Mouse (Mus musculus): Measurements from ENCODE around the gene Elf1. TPM values are rescaled to one million over a fixed set of nuclear protein-coding genes. Genes with fewer than 3 reads are reported as not detected.
A peak's percentile ranks its signal among the peaks of the same experiment; 100 is the strongest.

Elf1 gene
- polyA plus RNA-seq, 1 experiment from 2014 or later: 18.2 TPM

- 56% methylated on average over 8 of the region's 8 CpGs for WGBS
- peak overlapping the region; percentile 12; the same call in 1 of the 2 replicates for H3K4me3 ChIP-seq (replicated peaks; ENCODE audit: low read depth, low read length)
- H3K27ac ChIP-seq: 0 out of 2 replicates have a peak overlapping the region, but pooled peaks have one; percentile 82
- H3K4me1 ChIP-seq (replicated peaks; ENCODE audit: insufficient read depth, low read length): 0 out of 2 replicates have a peak, but pooled peaks cover 12% of the 10 kb centered on the region
- H3K27me3 ChIP-seq (ENCODE audit: insufficient read depth, low read length): no peaks in the 10 kb centered on the region
- TF ChIP-seq CTCF (IDR thresholded peaks at IDR 0.05; ENCODE audit: low read depth): no peak
- ATAC-seq (replicated peaks; ENCODE audit: low FRiP score, low read depth) (no peak; the same call in 1 of the 2 replicates), DNase-seq (ENCODE audit: low spot score) (no peak)
- H3K4me2 ChIP-seq (ENCODE audit: low read length): 0 out of 2 replicates have a peak overlapping the region, but pooled peaks have one; percentile 33
- H3K9ac ChIP-seq (ENCODE audit: low read depth, low read length): no peak overlapping the region
- no peaks in the 10 kb centered on the region for H3K9me3 ChIP-seq (replicated peaks; ENCODE audit: low read length)
- no peaks in the 10 kb centered on the region for H3K36me3 ChIP-seq (ENCODE audit: insufficient read depth, low read length)
Observed at GRCm38 (mm10) chr14:79515100-79515499, 34.1 kb downstream of the Elf1 start.

- H3K9me3 ChIP-seq (replicated peaks; ENCODE audit: low read length): no peaks in the 10 kb centered on the region
- H3K36me3 ChIP-seq (ENCODE audit: insufficient read depth, low read length): no peaks in the 10 kb centered on the region
- 53% methylated on average over 8 of the region's 8 CpGs for WGBS
- H3K27me3 ChIP-seq (ENCODE audit: insufficient read depth, low read length): no peaks in the 10 kb centered on the region
- no peak for TF ChIP-seq CTCF (IDR thresholded peaks at IDR 0.05; ENCODE audit: low read depth)
- H3K9ac ChIP-seq (ENCODE audit: low read depth, low read length): peak overlapping the region; percentile 23; the same call in 1 of the 2 replicates
- ATAC-seq (replicated peaks; ENCODE audit: low FRiP score, low read depth): peak; percentile 86
- DNase-seq (ENCODE audit: low spot score): peak; percentile 46
- peak overlapping the region; percentile 82 for H3K27ac ChIP-seq
- H3K4me2 ChIP-seq (ENCODE audit: low read length): peak overlapping the region; percentile 33
- peak overlapping the region; percentile 12; the same call in 1 of the 2 replicates for H3K4me3 ChIP-seq (replicated peaks; ENCODE audit: low read depth, low read length)
- H3K4me1 ChIP-seq (replicated peaks; ENCODE audit: insufficient read depth, low read length): 0 out of 2 replicates have a peak, but pooled peaks cover 11% of the 10 kb centered on the region
Observed at GRCm38 (mm10) chr14:79515511-79516242, 34.7 kb downstream of the Elf1 start.

- peak overlapping the region; percentile 23; the same call in 1 of the 2 replicates for H3K9ac ChIP-seq (ENCODE audit: low read depth, low read length)
- peak overlapping the region; percentile 33 for H3K4me2 ChIP-seq (ENCODE audit: low read length)
- ATAC-seq (replicated peaks; ENCODE audit: low FRiP score, low read depth): no peak
- WGBS: 77% methylated on average over 5 of the region's 5 CpGs
- peak overlapping the region; percentile 82; the same call in 1 of the 2 replicates for H3K27ac ChIP-seq
- TF ChIP-seq CTCF (IDR thresholded peaks at IDR 0.05; ENCODE audit: low read depth): no peak
- H3K4me3 ChIP-seq (replicated peaks; ENCODE audit: low read depth, low read length): 0 out of 2 replicates have a peak overlapping the region, but pooled peaks have one; percentile 12
- H3K27me3 ChIP-seq (ENCODE audit: insufficient read depth, low read length): no peaks in the 10 kb centered on the region
- H3K9me3 ChIP-seq (replicated peaks; ENCODE audit: low read length): no peaks in the 10 kb centered on the region
- H3K4me1 ChIP-seq (replicated peaks; ENCODE audit: insufficient read depth, low read length): peaks cover 10% of the 10 kb centered on the region; the same call in 1 of the 2 replicates
- no peaks in the 10 kb centered on the region for H3K36me3 ChIP-seq (ENCODE audit: insufficient read depth, low read length)
- DNase-seq (ENCODE audit: low spot score): no peak
Observed at GRCm38 (mm10) chr14:79516243-79516610, 35.2 kb downstream of the Elf1 start.

- DNase-seq (ENCODE audit: low spot score) (no peak), ATAC-seq (replicated peaks; ENCODE audit: low FRiP score, low read depth) (no peak)
- H3K9me3 ChIP-seq (replicated peaks; ENCODE audit: low read length): no peaks in the 10 kb centered on the region
- no peak overlapping the region for H3K9ac ChIP-seq (ENCODE audit: low read depth, low read length)
- no peak overlapping the region for H3K4me3 ChIP-seq (replicated peaks; ENCODE audit: low read depth, low read length)
- TF ChIP-seq CTCF (IDR thresholded peaks at IDR 0.05; ENCODE audit: low read depth): no peak
- H3K4me2 ChIP-seq (ENCODE audit: low read length): peak overlapping the region; percentile 33
- 82% methylated on average over 2 of the region's 2 CpGs for WGBS
- H3K27ac ChIP-seq: 0 out of 2 replicates have a peak overlapping the region, but pooled peaks have one; percentile 25
- no peaks in the 10 kb centered on the region for H3K27me3 ChIP-seq (ENCODE audit: insufficient read depth, low read length)
- H3K36me3 ChIP-seq (ENCODE audit: insufficient read depth, low read length): no peaks in the 10 kb centered on the region
- H3K4me1 ChIP-seq (replicated peaks; ENCODE audit: insufficient read depth, low read length): peaks cover 11% of the 10 kb centered on the region; the same call in 1 of the 2 replicates
Observed at GRCm38 (mm10) chr14:79516751-79517150, 35.8 kb downstream of the Elf1 start.

- Histone ChIP-seq H3K36me3 (ENCODE audit: insufficient read depth, low read length) (no peaks in the 10 kb centered on the region), H3K9me3 (replicated peaks; ENCODE audit: low read length) (no peaks in the 10 kb centered on the region), H3K27me3 (ENCODE audit: insufficient read depth, low read length) (no peaks in the 10 kb centered on the region), H3K4me3 (replicated peaks; ENCODE audit: low read depth, low read length) (no peak overlapping the region), H3K27ac (no peak overlapping the region), H3K4me2 (ENCODE audit: low read length) (peak overlapping the region; percentile 33; the same call in 1 of the 2 replicates), H3K4me1 (replicated peaks; ENCODE audit: insufficient read depth, low read length) (peaks cover 11% of the 10 kb centered on the region; the same call in 1 of the 2 replicates), H3K9ac (ENCODE audit: low read depth, low read length) (no peak overlapping the region)
- WGBS: 80% methylated on average over 8 of the region's 8 CpGs
- no peak for TF ChIP-seq CTCF (IDR thresholded peaks at IDR 0.05; ENCODE audit: low read depth)
- ATAC-seq (replicated peaks; ENCODE audit: low FRiP score, low read depth) (no peak), DNase-seq (ENCODE audit: low spot score) (no peak)
Observed at GRCm38 (mm10) chr14:79517185-79517740, 36.3 kb downstream of the Elf1 start.

GRCm38 (mm10) chr14:79518123-79518522, 37.1 kb downstream of the Elf1 start:
- DNase-seq (ENCODE audit: low spot score): no peak
- no peak overlapping the region for H3K9ac ChIP-seq (ENCODE audit: low read depth, low read length)
- no peaks in the 10 kb centered on the region for H3K27me3 ChIP-seq (ENCODE audit: insufficient read depth, low read length)
- H3K4me1 ChIP-seq (replicated peaks; ENCODE audit: insufficient read depth, low read length): peaks cover 16% of the 10 kb centered on the region; the same call in 1 of the 2 replicates
- no peak overlapping the region for H3K27ac ChIP-seq
- H3K4me2 ChIP-seq (ENCODE audit: low read length): no peak overlapping the region
- WGBS: 78% methylated on average over 2 of the region's 2 CpGs
- ATAC-seq (replicated peaks; ENCODE audit: low FRiP score, low read depth): no peak
- H3K36me3 ChIP-seq (ENCODE audit: insufficient read depth, low read length): no peaks in the 10 kb centered on the region
- no peaks in the 10 kb centered on the region for H3K9me3 ChIP-seq (replicated peaks; ENCODE audit: low read length)
- TF ChIP-seq CTCF (IDR thresholded peaks at IDR 0.05; ENCODE audit: low read depth): no peak
- H3K4me3 ChIP-seq (replicated peaks; ENCODE audit: low read depth, low read length): no peak overlapping the region

Data from kidney, postnatal 0 days (tissue).